Mouse (Mus musculus) bone marrow, adult 2 months (tissue): ENCODE results near the gene Chmp6. TPM values are rescaled to one million over a fixed set of nuclear protein-coding genes. Genes with fewer than 3 reads are reported as not detected.

Experiments used
- H3K27ac ChIP-seq: fragments of 200-500 bp; 2 replicates; pipeline ENCODE4 v1.5.1; 2012; ENCODE audit warnings: low read depth, mild to moderate bottlenecking, control low read depth, inconsistent platforms, low read length; ENCODE audit not compliant: control insufficient read depth, poor library complexity, insufficient read depth
- H3K4me1 ChIP-seq: fragments of 200-500 bp; 2 replicates; pipeline ENCODE4 v1.6.1; 2011; ENCODE audit warnings: low read length; ENCODE audit not compliant: control insufficient read depth, insufficient read depth
- H3K4me3 ChIP-seq: fragments of 200-500 bp; replicated peaks from 2 replicates; pipeline ENCODE3; 2011; ENCODE audit warnings: mild to moderate bottlenecking, low read depth, low read length, control low read depth; ENCODE audit not compliant: control insufficient read depth
- CTCF ChIP-seq: fragments of 200-500 bp; IDR thresholded peaks from 2 replicates; pipeline ENCODE4 v1.5.1; 2011; ENCODE audit warnings: low read length, control low read depth; ENCODE audit not compliant: control insufficient read depth, insufficient read depth
- POLR2A ChIP-seq: fragments of 200-500 bp; IDR thresholded peaks from 2 replicates; pipeline ENCODE4 v1.6.1; 2011; ENCODE audit warnings: low read depth, mild to moderate bottlenecking, control low read depth, low read length, borderline replicate concordance; ENCODE audit not compliant: control insufficient read depth
- WGBS: fragments of 180-500 bp; shearing (Covaris S2); methylation state at CpG from one replicate; pipeline ENCODE4 v1.1.7; 2018; 5-methylcytosine and 5-hydroxymethylcytosine counted together
- polyA plus RNA-seq: library from polyadenylated mRNA; stranded (reverse); fragments of >200 nt; gene quantifications from 2 replicates; pipeline ENCODE4 v1.2.4, GENCODE M21; 2011; ENCODE audit warnings: low replicate concordance; ENCODE audit not compliant: missing spikeins, insufficient read depth, insufficient read length

The Chmp6 gene
- polyA plus RNA-seq, 1 experiment = 16.1 TPM

- 48% methylated on average over 12 of the region's 12 CpGs for WGBS
- no peak for TF ChIP-seq POLR2A
- TF ChIP-seq CTCF = no peak
- Histone ChIP-seq H3K27ac (no peak overlapping the region), H3K4me3 (no peak overlapping the region), H3K4me1 (peaks cover 2% of the 10 kb centered on the region; the same call in 1 of the 2 replicates)
Observed at GRCm38 (mm10) chr11:119937216-119937615, 24.0 kb downstream of the Chmp6 start.

- peaks cover 2% of the 10 kb centered on the region; the same call in 1 of the 2 replicates for H3K4me1 ChIP-seq
- WGBS = 40% methylated on average over 19 of the region's 19 CpGs
- no peak overlapping the region for H3K27ac ChIP-seq
- no peak for TF ChIP-seq CTCF
- no peak for TF ChIP-seq POLR2A
- no peak overlapping the region for H3K4me3 ChIP-seq
Observed at GRCm38 (mm10) chr11:119937772-119938502, 24.7 kb downstream of the Chmp6 start.

- H3K27ac ChIP-seq = no peak overlapping the region
- WGBS = 68% methylated on average over 8 of the region's 8 CpGs
Observed at GRCm38 (mm10) chr11:119939073-119939710, 26.0 kb downstream of the Chmp6 start.

GRCm38 (mm10) chr11:119939711-119940106 is 26.5 kb downstream of the Chmp6 start:
- Histone ChIP-seq H3K27ac (no peak overlapping the region), H3K4me1 (peaks cover 2% of the 10 kb centered on the region)
- WGBS = 71% methylated on average over 4 of the region's 4 CpGs

More at GRCm38 (mm10) chr11:119939073-119939710, 26.0 kb downstream of the Chmp6 start:
- H3K4me3 ChIP-seq = no peak overlapping the region
- peaks cover 2% of the 10 kb centered on the region; the same call in 1 of the 2 replicates for H3K4me1 ChIP-seq
- TF ChIP-seq POLR2A (no peak), CTCF (no peak)

GRCm38 (mm10) chr11:119940142-119940541 is 26.9 kb downstream of the Chmp6 start:
- TF ChIP-seq POLR2A (no peak), CTCF (no peak)
- Histone ChIP-seq H3K27ac (no peak overlapping the region), H3K4me3 (no peak overlapping the region), H3K4me1 (peaks cover 4% of the 10 kb centered on the region)
- 79% methylated on average over 11 of the region's 11 CpGs for WGBS

More at GRCm38 (mm10) chr11:119939711-119940106, 26.5 kb downstream of the Chmp6 start:
- H3K4me3 ChIP-seq = no peak overlapping the region
- TF ChIP-seq CTCF = no peak
- no peak for TF ChIP-seq POLR2A

DNA sequence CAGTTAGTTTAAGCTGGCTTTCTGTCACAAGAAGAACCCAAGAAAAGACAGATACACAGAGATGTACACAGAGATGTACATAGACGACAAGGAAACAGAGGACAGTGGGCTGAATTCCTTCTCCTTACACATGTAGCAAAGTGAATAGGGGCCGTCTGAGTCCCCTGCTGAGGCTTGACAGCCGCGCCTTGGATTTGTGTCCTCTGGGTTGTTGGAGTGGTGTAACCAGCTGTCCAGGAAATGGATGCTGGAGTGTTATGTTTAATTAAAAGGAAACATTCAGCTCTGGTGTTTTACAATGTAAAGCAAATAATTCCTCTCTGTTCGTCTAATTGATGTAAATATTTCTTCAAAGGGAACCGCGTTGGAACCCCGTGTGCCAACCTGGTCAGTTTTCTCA is 28.6 kb downstream of the Chmp6 start:
- WGBS = 21% methylated on average over 8 of the region's 8 CpGs
- H3K4me3 ChIP-seq = no peak overlapping the region
- H3K4me1 ChIP-seq = peaks cover 4% of the 10 kb centered on the region
- H3K27ac ChIP-seq = no peak overlapping the region
- TF ChIP-seq POLR2A (no peak), CTCF (no peak)

DNA sequence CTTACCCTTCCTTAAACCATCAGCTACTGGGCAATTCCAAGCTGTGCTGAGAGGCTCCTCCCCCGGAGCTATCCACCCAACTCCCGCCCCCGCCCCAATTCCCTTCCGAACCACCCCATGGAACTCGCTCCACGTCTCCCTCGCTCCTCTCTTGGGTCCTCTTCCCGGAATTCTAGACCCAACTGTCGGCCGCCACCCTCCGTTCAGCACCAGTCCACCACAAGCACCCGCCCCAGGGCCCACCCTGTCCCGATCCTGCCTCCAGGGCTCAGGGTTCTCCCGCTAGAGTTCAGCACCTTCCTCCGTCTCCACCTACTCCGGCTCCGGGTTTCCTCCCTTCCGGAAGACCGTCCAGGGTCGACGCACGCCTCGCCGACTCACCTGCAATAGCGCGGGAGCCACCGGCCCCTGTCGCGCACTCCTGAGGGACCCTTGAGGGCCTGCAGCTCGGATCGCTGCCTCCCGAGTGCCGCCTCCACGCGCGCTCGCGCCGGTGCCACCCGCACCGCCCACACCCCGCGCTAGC is 29.0 kb downstream of the Chmp6 start:
- Histone ChIP-seq H3K27ac (no peak overlapping the region; the same call in 1 of the 2 replicates), H3K4me3 (peak overlapping the region; percentile 62), H3K4me1 (peaks cover 4% of the 10 kb centered on the region)
- WGBS = 0% methylated on average over 42 of the region's 43 CpGs
- TF ChIP-seq POLR2A = no peak
- no peak for TF ChIP-seq CTCF

GRCm38 (mm10) chr11:119942727-119943427 is 29.6 kb downstream of the Chmp6 start, which contains the start of gene Baiap2:
Gene Baiap2 (plus strand): TSS chr11:119942763.
- H3K4me1 ChIP-seq = peaks cover 4% of the 10 kb centered on the region
- no peak for TF ChIP-seq CTCF
- peak; percentile 98 for TF ChIP-seq POLR2A
- under 1% methylated on average over 74 of the region's 79 CpGs for WGBS
- H3K4me3 ChIP-seq = peak within 1 kb of the TSS; percentile 91
- peak within 1 kb of the TSS; percentile 42; the same call in 1 of the 2 replicates for H3K27ac ChIP-seq
